Mouse (Mus musculus): ENCODE data around the gene Sec22b. TPM values are rescaled to one million over a fixed set of nuclear protein-coding genes. Genes with fewer than 3 reads are reported as not detected.

The Sec22b gene
- total RNA-seq, 2 experiments from 2014 or later, result 24.2 to 32.1 TPM

GRCm38 (mm10) chr3:97934331-97935300 lies 33.6 kb downstream of the Sec22b start:
- DNase-seq, result no peak
- TF ChIP-seq CTCF (IDR thresholded peaks at IDR 0.05), result no peak
- intact Hi-C loops (cut with DNase I), result no loop called here

GRCm38 (mm10) chr3:97937068-97937944 lies 36.3 kb downstream of the Sec22b start:
- no peak for DNase-seq
- Histone ChIP-seq H3K27ac (no peak overlapping the region), H3K4me3 (no peak overlapping the region)
- intact Hi-C loops (cut with DNase I), result no loop called here
- TF ChIP-seq CTCF (IDR thresholded peaks at IDR 0.05), result no peak

More at GRCm38 (mm10) chr3:97934331-97935300, 33.6 kb downstream of the Sec22b start:
- H3K4me3 ChIP-seq, result no peak overlapping the region
- no peak overlapping the region for H3K27ac ChIP-seq

GRCm38 (mm10) chr3:97937945-97938266 lies 36.9 kb downstream of the Sec22b start:
- intact Hi-C loops (cut with DNase I), result no loop called here
- TF ChIP-seq CTCF (IDR thresholded peaks at IDR 0.05), result no peak
- no peak overlapping the region for H3K4me3 ChIP-seq

GRCm38 (mm10) chr3:97938814-97939526 lies 38.0 kb downstream of the Sec22b start:
- no peak overlapping the region for H3K27ac ChIP-seq
- intact Hi-C loops (cut with DNase I), result no loop called here
- TF ChIP-seq CTCF (IDR thresholded peaks at IDR 0.05), result no peak

More at GRCm38 (mm10) chr3:97937945-97938266, 36.9 kb downstream of the Sec22b start:
- no peak for DNase-seq
- H3K27ac ChIP-seq, result no peak overlapping the region

GRCm38 (mm10) chr3:97939626-97940510 lies 38.9 kb downstream of the Sec22b start:
- no peak for DNase-seq
- H3K4me3 ChIP-seq, result no peak overlapping the region
- peak overlapping the region; percentile 48 for H3K27ac ChIP-seq
- intact Hi-C loops (cut with DNase I), result no loop called here
- TF ChIP-seq CTCF (IDR thresholded peaks at IDR 0.05), result no peak

More at GRCm38 (mm10) chr3:97938814-97939526, 38.0 kb downstream of the Sec22b start:
- H3K4me3 ChIP-seq, result no peak overlapping the region
- no peak for DNase-seq

- intact Hi-C loops (cut with DNase I), result no loop called here
- TF ChIP-seq CTCF (IDR thresholded peaks at IDR 0.05), result no peak
- Histone ChIP-seq H3K27ac (peak overlapping the region; percentile 10; the same call in 1 of the 2 replicates), H3K4me3 (no peak overlapping the region)
- DNase-seq, result peak; percentile 32
Observed at GRCm38 (mm10) chr3:97940511-97941204, 39.7 kb downstream of the Sec22b start.

- intact Hi-C loops (cut with DNase I), result no loop called here
- peak overlapping the region; percentile 48 for H3K27ac ChIP-seq
- DNase-seq, result no peak
- TF ChIP-seq CTCF (IDR thresholded peaks at IDR 0.05), result no peak
- H3K4me3 ChIP-seq, result peak overlapping the region; percentile 58
Observed at GRCm38 (mm10) chr3:97941440-97942259, 40.7 kb downstream of the Sec22b start.

GRCm38 (mm10) chr3:97942260-97942950 lies 41.4 kb downstream of the Sec22b start:
- Histone ChIP-seq H3K27ac (peak overlapping the region; percentile 48), H3K4me3 (peak overlapping the region; percentile 58)
- DNase-seq, result peak; percentile 57
- peak; percentile 22; the same call in 1 of the 2 replicates for TF ChIP-seq CTCF (IDR thresholded peaks at IDR 0.05)
- intact Hi-C loops (cut with DNase I), result no loop called here

GRCm38 (mm10) chr3:97944462-97944861 lies 43.5 kb downstream of the Sec22b start:
- intact Hi-C loops (cut with DNase I), result no loop called here
- Histone ChIP-seq H3K27ac (no peak overlapping the region), H3K4me3 (no peak overlapping the region)
- no peak for TF ChIP-seq CTCF (IDR thresholded peaks at IDR 0.05)
- peak; percentile 63 for DNase-seq
